Mouse (Mus musculus) forebrain, embryonic 11.5 days (tissue): ENCODE measurements at regions not wholly inside any gene's neighbourhood (a gene's known extent, or its start where the extent isn't known, plus 50 kb on each side); places are given as distances from the start of the nearest gene placed in this dataset.

Source experiments
- ATAC-seq: fragments of 200-750 bp; cut with Nextera tagmentation; replicated peaks from 2 replicates; pipeline ENCODE4 v1.8.0; 2017; ENCODE audit warnings: moderate TSS enrichment; ENCODE audit not compliant: low FRiP score
- DNase-seq: peaks from one replicate; pipeline ENCODE4 v3.0.0-alpha.2; 2017; ENCODE audit warnings: low spot score
- H3K27ac ChIP-seq: fragments of 300-500 bp; sonication (generic); 2 replicates; pipeline ENCODE4 v1.5.1; 2014; ENCODE audit warnings: low read depth, low read length
- H3K27me3 ChIP-seq: fragments of 300-500 bp; sonication (generic); 2 replicates; pipeline ENCODE4 v1.6.1; 2014; ENCODE audit warnings: mild to moderate bottlenecking, low read length, mixed read lengths; ENCODE audit not compliant: control insufficient read depth, insufficient read depth
- H3K36me3 ChIP-seq: fragments of 300-500 bp; sonication (generic); 2 replicates; pipeline ENCODE4 v1.6.1; 2014; ENCODE audit warnings: mild to moderate bottlenecking, low read length, moderate library complexity, mixed read lengths; ENCODE audit not compliant: control insufficient read depth, insufficient read depth
- H3K4me1 ChIP-seq: fragments of 300-500 bp; sonication (generic); replicated peaks from 2 replicates; pipeline ENCODE4 v1.6.1; 2014; ENCODE audit warnings: low read length, mixed read lengths; ENCODE audit not compliant: control insufficient read depth, insufficient read depth
- H3K4me2 ChIP-seq: fragments of 300-500 bp; sonication (generic); 2 replicates; pipeline ENCODE4 v1.6.1; 2014; ENCODE audit warnings: low read depth, mild to moderate bottlenecking, low read length, moderate library complexity, mixed read lengths; ENCODE audit not compliant: severe bottlenecking
- H3K4me3 ChIP-seq: fragments of 300-500 bp; sonication (generic); 2 replicates; pipeline ENCODE4 v1.5.1; 2014; ENCODE audit warnings: low read depth, low read length
- H3K9ac ChIP-seq: fragments of 300-500 bp; sonication (generic); 2 replicates; pipeline ENCODE4 v1.6.1; 2014; ENCODE audit warnings: low read length
- H3K9me3 ChIP-seq: fragments of 300-500 bp; sonication (generic); 2 replicates; pipeline ENCODE4 v1.6.1; 2016; ENCODE audit warnings: low read length, mixed read lengths; ENCODE audit not compliant: control insufficient read depth
- WGBS: fragments of 180-500 bp; shearing (Covaris S2); extraction: QIAGEN DNeasy Blood & Tissue Kit; methylation state at CpG from one replicate; pipeline ENCODE4 v1.1.7; 2014; 5-methylcytosine and 5-hydroxymethylcytosine counted together

DNA sequence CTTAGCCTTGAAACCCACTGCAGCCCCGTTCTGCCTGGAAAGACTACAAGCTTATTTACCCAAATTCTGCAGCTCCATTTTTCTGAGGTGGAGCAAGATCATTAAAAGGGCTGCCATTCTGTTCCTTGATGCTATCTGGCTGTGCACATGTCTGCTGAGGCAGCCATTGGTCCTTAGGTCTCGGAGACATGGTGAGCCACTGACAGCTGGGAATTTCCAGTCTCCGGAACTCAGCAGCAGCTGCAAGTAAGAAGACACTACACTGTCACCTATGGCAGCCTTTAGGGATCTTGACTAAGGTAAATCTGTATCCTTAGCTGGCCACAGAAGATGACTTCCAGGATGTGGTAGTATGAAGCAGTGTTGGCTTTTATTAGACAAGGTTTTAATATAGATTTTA is 467.9 kb downstream of the Cd83 start:
- ATAC-seq (no peak), DNase-seq (no peak)
- H3K9ac ChIP-seq, result no peak overlapping the region
- H3K4me2 ChIP-seq, result no peak overlapping the region
- no peaks in the 10 kb centered on the region for H3K27me3 ChIP-seq
- H3K36me3 ChIP-seq, result no peaks in the 10 kb centered on the region
- no peaks in the 10 kb centered on the region for H3K4me1 ChIP-seq
- no peak overlapping the region for H3K27ac ChIP-seq
- WGBS, result 84% methylated on average over 3 of the region's 3 CpGs
- H3K9me3 ChIP-seq, result no peaks in the 10 kb centered on the region
- H3K4me3 ChIP-seq, result no peak overlapping the region

DNA sequence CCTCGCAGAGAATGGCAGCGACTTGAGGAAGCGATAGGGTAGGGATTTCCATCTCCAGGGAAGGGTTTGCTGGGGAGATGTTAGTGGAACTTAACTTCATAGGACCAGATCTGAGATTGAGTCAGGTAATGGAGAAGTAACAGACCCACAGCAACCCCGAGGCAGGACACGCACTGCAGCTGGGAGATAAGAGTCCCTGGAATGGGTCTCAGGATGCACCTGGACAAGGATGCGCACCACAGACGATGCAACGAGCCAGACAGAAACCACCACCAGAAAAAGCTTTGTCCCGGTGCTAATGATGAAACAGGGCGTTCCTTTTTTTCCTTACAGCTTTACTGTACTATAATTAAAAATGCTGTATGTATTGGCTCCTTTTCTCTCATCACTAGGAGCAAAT is 470.9 kb upstream of the Jarid2 start:
- no peak overlapping the region for H3K27ac ChIP-seq
- ATAC-seq (no peak), DNase-seq (no peak)
- WGBS, result 93% methylated on average over 10 of the region's 10 CpGs
- H3K9me3 ChIP-seq, result no peaks in the 10 kb centered on the region
- H3K9ac ChIP-seq, result no peak overlapping the region
- no peaks in the 10 kb centered on the region for H3K4me1 ChIP-seq
- H3K4me2 ChIP-seq, result no peak overlapping the region
- H3K4me3 ChIP-seq, result no peak overlapping the region
- no peaks in the 10 kb centered on the region for H3K27me3 ChIP-seq
- no peaks in the 10 kb centered on the region for H3K36me3 ChIP-seq

DNA sequence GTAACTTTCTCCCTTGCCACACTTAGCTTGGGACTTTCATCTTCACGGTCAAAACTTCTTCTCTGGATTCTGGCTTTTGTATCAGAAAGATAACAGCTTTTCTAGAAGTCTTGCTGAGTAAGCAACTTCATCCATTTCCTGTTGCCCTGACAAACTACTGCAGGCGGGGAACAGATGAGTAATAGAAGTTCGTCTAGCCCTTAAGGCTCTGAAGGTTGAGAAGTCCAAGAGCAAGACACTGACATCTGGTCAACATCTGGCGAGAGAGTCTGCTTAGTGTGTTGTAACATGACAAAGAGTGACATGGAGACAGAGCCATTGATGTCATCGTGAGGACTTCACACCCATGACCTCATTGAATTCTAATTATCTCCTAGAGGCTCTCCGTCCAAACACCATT is 469.2 kb upstream of the Jarid2 start:
- H3K27me3 ChIP-seq, result no peaks in the 10 kb centered on the region
- no peaks in the 10 kb centered on the region for H3K9me3 ChIP-seq
- WGBS, result 78% methylated on average over 6 of the region's 6 CpGs
- no peak overlapping the region for H3K27ac ChIP-seq
- ATAC-seq, result no peak
- H3K36me3 ChIP-seq, result no peaks in the 10 kb centered on the region
- no peak overlapping the region for H3K4me3 ChIP-seq
- H3K4me1 ChIP-seq, result no peaks in the 10 kb centered on the region
- no peak overlapping the region for H3K4me2 ChIP-seq
- no peak overlapping the region for H3K9ac ChIP-seq
- no peak for DNase-seq

DNA sequence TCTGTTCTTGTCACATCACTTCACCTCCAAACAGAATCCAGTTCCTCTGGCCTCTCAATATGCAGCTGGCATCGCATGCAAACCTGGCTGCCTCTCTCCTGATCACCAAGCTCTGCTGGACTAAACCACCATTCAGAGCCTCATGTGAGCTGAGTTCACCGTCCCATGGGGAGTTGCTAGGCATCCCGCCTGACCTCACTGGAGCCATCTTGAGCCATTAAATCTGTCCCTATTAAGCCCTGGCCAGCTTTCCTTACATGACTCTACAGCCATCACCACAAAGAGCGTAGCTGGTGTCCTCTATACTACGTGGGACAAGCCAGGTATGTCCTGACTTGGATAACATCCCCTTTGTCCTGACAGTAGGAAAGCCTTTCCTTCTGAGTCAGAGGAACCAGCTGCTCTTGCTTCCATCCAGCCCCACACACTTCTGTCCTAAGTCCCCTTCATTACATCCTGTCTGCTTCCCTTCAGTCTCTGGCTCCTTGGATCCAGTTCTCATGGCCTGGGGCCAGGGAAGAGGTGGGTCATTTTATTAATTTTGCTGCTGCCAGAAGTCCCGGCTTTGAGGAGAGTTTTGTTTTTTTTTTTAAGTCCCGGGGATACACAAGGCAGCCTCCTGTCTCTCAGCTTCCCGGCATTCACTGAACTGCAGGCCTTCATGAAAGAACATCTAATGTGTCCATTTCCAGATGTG is 468.5 kb upstream of the Jarid2 start:
- Histone ChIP-seq H3K4me3 (no peak overlapping the region), H3K27me3 (no peaks in the 10 kb centered on the region), H3K4me2 (no peak overlapping the region), H3K9me3 (no peaks in the 10 kb centered on the region), H3K36me3 (no peaks in the 10 kb centered on the region), H3K4me1 (no peaks in the 10 kb centered on the region), H3K27ac (no peak overlapping the region), H3K9ac (no peak overlapping the region)
- WGBS, result 88% methylated on average over 8 of the region's 8 CpGs
- DNase-seq, result no peak
- ATAC-seq, result no peak

DNA sequence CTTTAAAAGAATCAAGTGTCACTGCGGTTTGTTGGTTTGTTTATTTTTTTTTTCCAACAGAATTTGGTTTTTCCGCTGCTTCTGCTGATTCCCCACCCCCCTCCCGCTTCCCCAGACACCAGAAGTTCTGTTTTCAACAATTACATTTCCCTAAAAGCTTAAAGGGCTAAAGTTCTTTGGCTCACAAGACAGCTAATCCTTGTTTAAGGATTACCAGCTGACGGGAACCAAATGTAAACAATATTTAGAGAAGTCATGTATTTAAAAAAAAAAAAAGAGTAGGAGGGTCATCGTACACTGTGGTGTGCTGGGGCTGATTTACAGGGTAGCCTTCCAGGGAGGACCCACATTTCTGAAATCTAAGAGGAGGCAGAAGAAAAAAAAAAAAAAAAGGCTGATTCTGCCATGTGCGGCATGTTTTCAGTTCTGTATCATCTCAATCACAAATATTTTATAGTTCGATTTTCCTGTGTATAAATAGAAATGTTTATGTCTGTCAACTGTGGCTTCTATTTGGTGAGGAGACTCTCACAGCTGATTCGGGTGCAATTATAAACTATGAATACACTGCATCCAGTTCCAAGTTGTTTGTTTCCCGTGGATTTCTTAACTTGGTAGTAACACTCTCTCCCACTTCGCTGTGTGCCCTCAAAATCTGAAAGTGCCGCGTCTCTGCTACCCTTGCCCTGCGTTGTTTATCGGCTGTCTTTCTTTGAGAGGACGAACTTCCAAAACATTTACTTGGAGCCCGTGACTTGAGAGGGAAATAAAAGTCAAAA is 456.3 kb upstream of the Jarid2 start:
- Histone ChIP-seq H3K27me3 (no peaks in the 10 kb centered on the region), H3K4me2 (no peak overlapping the region), H3K4me1 (no peaks in the 10 kb centered on the region), H3K4me3 (no peak overlapping the region), H3K36me3 (no peaks in the 10 kb centered on the region), H3K9ac (no peak overlapping the region), H3K27ac (no peak overlapping the region), H3K9me3 (no peaks in the 10 kb centered on the region)
- DNase-seq, result no peak
- ATAC-seq, result no peak
- WGBS, result 87% methylated on average over 16 of the region's 16 CpGs

DNA sequence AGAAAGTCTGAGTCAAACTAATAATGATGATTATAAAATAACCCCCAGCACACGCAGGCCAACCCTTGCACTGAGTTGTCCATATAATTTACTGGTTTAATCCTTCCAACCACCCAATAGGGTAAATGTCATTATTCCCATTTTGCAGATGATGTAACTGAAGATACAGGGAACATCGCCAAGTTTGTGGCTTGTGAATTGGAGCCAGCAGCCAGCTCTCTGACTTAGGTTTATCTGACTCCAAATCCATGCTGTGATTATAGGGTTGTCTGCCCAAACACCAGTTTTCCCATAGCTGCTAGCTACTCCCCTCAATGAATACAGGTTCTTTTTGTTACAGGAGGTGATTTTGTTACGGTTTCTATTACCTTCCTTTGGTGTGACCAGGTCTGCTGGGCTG is 451.3 kb upstream of the Jarid2 start:
- Histone ChIP-seq H3K4me1 (no peaks in the 10 kb centered on the region), H3K4me3 (no peak overlapping the region), H3K4me2 (no peak overlapping the region), H3K9ac (no peak overlapping the region), H3K9me3 (no peaks in the 10 kb centered on the region), H3K27ac (no peak overlapping the region), H3K36me3 (no peaks in the 10 kb centered on the region), H3K27me3 (no peaks in the 10 kb centered on the region)
- ATAC-seq, result no peak
- DNase-seq, result no peak
- 87% methylated on average over 3 of the region's 3 CpGs for WGBS

DNA sequence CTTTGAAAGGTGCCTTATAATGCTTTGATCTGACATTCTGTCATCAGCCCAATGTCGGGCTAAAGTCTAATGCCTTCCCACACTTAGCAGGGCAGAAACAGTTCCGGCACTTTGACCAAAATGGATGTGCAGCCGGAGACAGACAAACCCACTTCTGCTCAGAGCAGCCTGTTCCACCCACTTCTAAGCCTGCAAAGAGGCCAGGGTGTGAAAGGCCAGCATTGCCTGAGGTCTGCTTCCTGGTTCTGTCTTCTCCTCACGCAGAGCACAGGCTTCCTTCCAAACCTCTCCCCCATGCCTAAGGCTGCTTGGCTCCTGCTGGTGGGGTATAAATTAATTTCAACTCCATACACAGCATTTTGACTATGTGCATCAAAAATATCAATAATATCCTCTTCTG is 450.2 kb upstream of the Jarid2 start:
- no peaks in the 10 kb centered on the region for H3K9me3 ChIP-seq
- no peak overlapping the region for H3K4me2 ChIP-seq
- 70% methylated on average over 4 of the region's 4 CpGs for WGBS
- no peaks in the 10 kb centered on the region for H3K4me1 ChIP-seq
- H3K9ac ChIP-seq, result no peak overlapping the region
- ATAC-seq (no peak), DNase-seq (no peak)
- no peaks in the 10 kb centered on the region for H3K27me3 ChIP-seq
- H3K4me3 ChIP-seq, result no peak overlapping the region
- H3K36me3 ChIP-seq, result no peaks in the 10 kb centered on the region
- H3K27ac ChIP-seq, result no peak overlapping the region

DNA sequence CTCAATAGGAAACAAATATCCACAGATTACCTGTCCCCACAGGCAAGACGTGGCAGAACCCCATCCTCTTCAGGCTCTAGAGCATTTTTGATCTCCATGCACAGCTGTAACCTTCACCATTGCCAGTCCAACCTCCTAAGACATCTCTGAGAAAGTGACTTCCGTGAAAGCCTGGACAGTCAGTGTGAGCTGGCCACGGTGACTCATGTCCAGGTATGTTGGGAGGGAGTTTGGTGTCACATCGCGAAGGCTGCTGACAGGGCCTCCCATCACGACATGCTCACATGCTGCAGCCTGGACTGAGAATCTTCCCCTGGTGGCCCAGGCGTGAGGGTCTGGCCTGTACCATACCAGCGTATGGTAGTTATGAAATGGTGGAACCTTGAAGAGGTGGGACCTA is 449.0 kb upstream of the Jarid2 start:
- no peak for ATAC-seq
- Histone ChIP-seq H3K9ac (no peak overlapping the region), H3K27me3 (no peaks in the 10 kb centered on the region), H3K4me2 (no peak overlapping the region), H3K9me3 (no peaks in the 10 kb centered on the region), H3K4me1 (no peaks in the 10 kb centered on the region), H3K27ac (no peak overlapping the region), H3K4me3 (no peak overlapping the region), H3K36me3 (no peaks in the 10 kb centered on the region)
- 92% methylated on average over 8 of the region's 8 CpGs for WGBS
- DNase-seq, result no peak

DNA sequence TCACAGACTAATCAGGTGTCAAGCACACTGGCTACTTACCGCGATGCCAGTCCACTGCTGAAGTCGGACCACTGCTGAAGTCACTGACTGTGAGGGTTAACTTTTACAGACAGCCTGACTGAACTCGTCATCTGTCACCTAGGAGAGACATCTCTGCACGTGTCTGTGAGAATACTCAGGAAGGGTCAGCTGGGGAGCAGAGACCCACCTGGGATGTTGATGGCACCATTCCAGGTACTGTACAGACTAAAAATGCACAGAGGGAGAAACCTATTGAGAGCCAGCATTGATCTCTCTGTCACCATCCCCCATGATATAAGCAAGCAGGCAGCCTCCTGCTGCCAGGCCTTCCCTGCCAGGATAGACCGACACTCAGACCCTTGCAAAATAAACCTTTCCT is 447.5 kb upstream of the Jarid2 start:
- Histone ChIP-seq H3K27me3 (no peaks in the 10 kb centered on the region), H3K9me3 (no peaks in the 10 kb centered on the region), H3K9ac (no peak overlapping the region), H3K36me3 (no peaks in the 10 kb centered on the region), H3K27ac (no peak overlapping the region), H3K4me3 (no peak overlapping the region), H3K4me1 (no peaks in the 10 kb centered on the region), H3K4me2 (no peak overlapping the region)
- DNase-seq (no peak), ATAC-seq (no peak)
- 75% methylated on average over 6 of the region's 6 CpGs for WGBS
